Mouse (Mus musculus): ENCODE data around the gene Atp2b4. TPM values are rescaled to one million over a fixed set of nuclear protein-coding genes. Genes with fewer than 3 reads are reported as not detected.

Gene Atp2b4
- polyA plus RNA-seq, 1 experiment from 2014 or later = 5.1 TPM

- no peak for TF ChIP-seq CTCF (IDR thresholded peaks at IDR 0.05)
- H3K27me3 ChIP-seq = no peaks in the 10 kb centered on the region
- no peak for DNase-seq (ENCODE audit: low read depth, low spot score)
- POLR2A ChIA-PET = no interaction called here
- ATAC-seq = no peak
- CTCF ChIA-PET = no interaction called here
- in situ Hi-C loops (cut with MboI; ENCODE audit: low pct_unique_long_range_greater_than_20kb) = loop anchor here (5.0 kb wide), 1 partner anchor 63 kb away; no protein-coding TSS in a partner anchor
Observed at GRCm38 (mm10) chr1:133799686-133800445, 975 bp downstream of the Atp2b4 start.

- TF ChIP-seq CTCF (IDR thresholded peaks at IDR 0.05) = no peak
- no peaks in the 10 kb centered on the region for H3K27me3 ChIP-seq
- ChIA-PET CTCF (no interaction called here), POLR2A (no interaction called here)
- ATAC-seq (no peak), DNase-seq (ENCODE audit: low read depth, low spot score) (no peak)
- in situ Hi-C loops (cut with MboI; ENCODE audit: low pct_unique_long_range_greater_than_20kb) = no loop called here
Observed at GRCm38 (mm10) chr1:133798821-133799415, 1.9 kb downstream of the Atp2b4 start.

GRCm38 (mm10) chr1:133797979-133798820 lies 2.6 kb downstream of the Atp2b4 start:
- no peaks in the 10 kb centered on the region for H3K27me3 ChIP-seq
- no peak for ATAC-seq
- TF ChIP-seq CTCF (IDR thresholded peaks at IDR 0.05) = no peak
- in situ Hi-C loops (cut with MboI; ENCODE audit: low pct_unique_long_range_greater_than_20kb) = no loop called here
- DNase-seq (ENCODE audit: low read depth, low spot score) = no peak
- ChIA-PET CTCF (no interaction called here), POLR2A (no interaction called here)

GRCm38 (mm10) chr1:133797327-133797978 lies 3.4 kb downstream of the Atp2b4 start:
- CTCF ChIA-PET = no interaction called here
- no peak for TF ChIP-seq CTCF (IDR thresholded peaks at IDR 0.05)
- ATAC-seq (no peak), DNase-seq (ENCODE audit: low read depth, low spot score) (no peak)
- in situ Hi-C loops (cut with MboI; ENCODE audit: low pct_unique_long_range_greater_than_20kb) = no loop called here
- no peaks in the 10 kb centered on the region for H3K27me3 ChIP-seq
- POLR2A ChIA-PET = no interaction called here

GRCm38 (mm10) chr1:133793646-133794045 lies 7.2 kb downstream of the Atp2b4 start:
- no peaks in the 10 kb centered on the region for H3K27me3 ChIP-seq
- TF ChIP-seq CTCF (IDR thresholded peaks at IDR 0.05) = no peak
- DNase-seq (ENCODE audit: low read depth, low spot score) (no peak), ATAC-seq (no peak)
- POLR2A ChIA-PET = no interaction called here
- CTCF ChIA-PET = interaction anchor here (1.2 kb wide), 1 partner anchor 100 kb away, joined by 3 read pairs; no protein-coding TSS in a partner anchor
- in situ Hi-C loops (cut with MboI; ENCODE audit: low pct_unique_long_range_greater_than_20kb) = no loop called here

- no peak for DNase-seq (ENCODE audit: low read depth, low spot score)
- ChIA-PET POLR2A (no interaction called here), CTCF (no interaction called here)
- no peaks in the 10 kb centered on the region for H3K27me3 ChIP-seq
- ATAC-seq = no peak
- no peak for TF ChIP-seq CTCF (IDR thresholded peaks at IDR 0.05)
- in situ Hi-C loops (cut with MboI; ENCODE audit: low pct_unique_long_range_greater_than_20kb) = no loop called here
Observed at GRCm38 (mm10) chr1:133790011-133790410, 10.8 kb downstream of the Atp2b4 start.

GRCm38 (mm10) chr1:133788864-133789263 lies 12.0 kb downstream of the Atp2b4 start:
- DNase-seq (ENCODE audit: low read depth, low spot score) (no peak), ATAC-seq (no peak)
- H3K27me3 ChIP-seq = no peaks in the 10 kb centered on the region
- no peak for TF ChIP-seq CTCF (IDR thresholded peaks at IDR 0.05)
- ChIA-PET POLR2A (no interaction called here), CTCF (interaction anchor here (0.7 kb wide), 1 partner anchor 8 kb away, joined by 3 read pairs; no protein-coding TSS in a partner anchor)
- in situ Hi-C loops (cut with MboI; ENCODE audit: low pct_unique_long_range_greater_than_20kb) = no loop called here

- no peaks in the 10 kb centered on the region for H3K27me3 ChIP-seq
- DNase-seq (ENCODE audit: low read depth, low spot score) (no peak), ATAC-seq (no peak)
- ChIA-PET CTCF (no interaction called here), POLR2A (no interaction called here)
- TF ChIP-seq CTCF (IDR thresholded peaks at IDR 0.05) = no peak
- in situ Hi-C loops (cut with MboI; ENCODE audit: low pct_unique_long_range_greater_than_20kb) = no loop called here
Observed at GRCm38 (mm10) chr1:133787500-133788210, 13.2 kb downstream of the Atp2b4 start.

- no peaks in the 10 kb centered on the region for H3K27me3 ChIP-seq
- in situ Hi-C loops (cut with MboI; ENCODE audit: low pct_unique_long_range_greater_than_20kb) = no loop called here
- ATAC-seq (no peak), DNase-seq (ENCODE audit: low read depth, low spot score) (no peak)
- POLR2A ChIA-PET = no interaction called here
- TF ChIP-seq CTCF (IDR thresholded peaks at IDR 0.05) = no peak
- CTCF ChIA-PET = no interaction called here
Observed at GRCm38 (mm10) chr1:133784621-133785020, 16.2 kb downstream of the Atp2b4 start.

GRCm38 (mm10) chr1:133781531-133781930 lies 19.3 kb downstream of the Atp2b4 start:
- no peaks in the 10 kb centered on the region for H3K27me3 ChIP-seq
- ATAC-seq (no peak), DNase-seq (ENCODE audit: low read depth, low spot score) (no peak)
- ChIA-PET CTCF (interaction anchor here (1.4 to 1.7 kb wide), 4 partner anchors 19 to 110 kb away, joined by 3 to 4 read pairs (median 3); no protein-coding TSS in a partner anchor), POLR2A (no interaction called here)
- in situ Hi-C loops (cut with MboI; ENCODE audit: low pct_unique_long_range_greater_than_20kb) = no loop called here
- no peak for TF ChIP-seq CTCF (IDR thresholded peaks at IDR 0.05)
